Mouse (Mus musculus) liver, embryonic 11.5 days (tissue): Measurements from ENCODE around the gene Gm2022. TPM values are rescaled to one million over a fixed set of nuclear protein-coding genes. Genes with fewer than 3 reads are reported as not detected.

Experiments
- polyA plus RNA-seq: library from polyadenylated mRNA; unstranded; fragments of >200 nt; fragmentation: Nextera tagmentation; extraction: Ambion mirVana; gene quantifications from 2 replicates; pipeline ENCODE4 v1.2.1, GENCODE M21; 2014

The Gm2022 gene
- polyA plus RNA-seq, 1 experiment from 2014 or later = not detected

Other genes starting within 250 kb of the Gm2022 start
- not detected in 2 replicates for gene Gm21319, start 119.6 kb upstream of the Gm2022 start, polyA plus RNA-seq
- gene Gm21936, start 99.9 kb upstream of the Gm2022 start, polyA plus RNA-seq = not detected in 2 replicates
- gene BB287469, start 78.8 kb upstream of the Gm2022 start, polyA plus RNA-seq = not detected in 2 replicates
- not detected in 2 replicates for gene Gm2001, start 53.0 kb upstream of the Gm2022 start, polyA plus RNA-seq
- gene Gm2016, start 21.3 kb upstream of the Gm2022 start, polyA plus RNA-seq = not detected in 2 replicates
- not detected in 2 replicates for gene Gm2035, start 24.5 kb downstream of the Gm2022 start, polyA plus RNA-seq
- gene Gm2042, start 58.7 kb downstream of the Gm2022 start, polyA plus RNA-seq = not detected in 2 replicates
- gene Gm2075, start 116.5 kb downstream of the Gm2022 start, polyA plus RNA-seq = not detected in 2 replicates
- not detected in 2 replicates for gene Gm6803, start 123.4 kb downstream of the Gm2022 start, polyA plus RNA-seq
- not detected in 2 replicates for gene Gm2056, start 131.6 kb downstream of the Gm2022 start, polyA plus RNA-seq
- gene Gm16368, start 188.3 kb downstream of the Gm2022 start, polyA plus RNA-seq = not detected in 2 replicates